Mouse (Mus musculus) mouse embryonic stem cell (cell line): ENCODE measurements around the gene Gm17428.

Experiments used
- in situ Hi-C, 2 experiments: fragments of 300-500 bp; cut with MboI; formaldehyde crosslinking; loops; 1 replicate in 1 of 2; 3 replicates in 1 of 2; pipeline ENCODE4 v1.14.3; 2019 to 2020; ENCODE audit warnings: low sequenced_read_pairs in 2 of 2, low pct_unique_long_range_greater_than_20kb in 1 of 2, mixed read lengths in 1 of 2; ENCODE audit not compliant: unreplicated experiment in 1 of 2

Gene Gm17428

GRCm38 (mm10) chr14:54976633-54977032 lies at the start of gene Gm17428:
Gene Gm17428, plus strand, starts transcription at chr14:54976933.
- in situ Hi-C loops = no loop called here

GRCm38 (mm10) chr14:54927296-54927695 lies 49.4 kb upstream of the Gm17428 start:
- in situ Hi-C loops = no loop called here

- in situ Hi-C loops = no loop called here
These were observed 46.9 kb upstream of the Gm17428 start for GRCm38 (mm10) chr14:54929801-54930200.

- in situ Hi-C loops = no loop called here
These were observed 46.3 kb upstream of the Gm17428 start for GRCm38 (mm10) chr14:54930431-54930830.

GRCm38 (mm10) chr14:54932645-54933150 lies 44.0 kb upstream of the Gm17428 start, which contains the start of gene Il25:
Gene Il25, plus strand, starts transcription at chr14:54932695.
- in situ Hi-C loops = no loop called here

- in situ Hi-C loops = no loop called here
These were observed 40.6 kb upstream of the Gm17428 start, which contains the start of gene Cmtm5 for GRCm38 (mm10) chr14:54935904-54936830. Gene Cmtm5, plus strand, starts transcription at chr14:54936261.

GRCm38 (mm10) chr14:54936831-54937160 lies 39.9 kb upstream of the Gm17428 start:
- in situ Hi-C loops = no loop called here

GRCm38 (mm10) chr14:54937361-54938182 lies 39.2 kb upstream of the Gm17428 start:
- in situ Hi-C loops = no loop called here

- in situ Hi-C loops = no loop called here
These were observed 38.1 kb upstream of the Gm17428 start for GRCm38 (mm10) chr14:54938431-54939219.

GRCm38 (mm10) chr14:54939434-54940175 lies 37.1 kb upstream of the Gm17428 start:
- in situ Hi-C loops = no loop called here

GRCm38 (mm10) chr14:54940176-54940530 lies 36.6 kb upstream of the Gm17428 start:
- in situ Hi-C loops = no loop called here

GRCm38 (mm10) chr14:54941024-54941978 lies 35.4 kb upstream of the Gm17428 start:
- in situ Hi-C loops = no loop called here

GRCm38 (mm10) chr14:54942479-54942878 lies 34.3 kb upstream of the Gm17428 start:
- in situ Hi-C loops = no loop called here

GRCm38 (mm10) chr14:54943971-54944370 lies 32.8 kb upstream of the Gm17428 start:
- in situ Hi-C loops = no loop called here

GRCm38 (mm10) chr14:54944939-54945338 lies 31.8 kb upstream of the Gm17428 start:
- in situ Hi-C loops = no loop called here

GRCm38 (mm10) chr14:54945975-54946704 lies 30.6 kb upstream of the Gm17428 start:
- in situ Hi-C loops = no loop called here
